Mouse (Mus musculus) forebrain, embryonic 11.5 days (tissue): ENCODE measurements around the gene Gstt1. TPM values are rescaled to one million over a fixed set of nuclear protein-coding genes. Genes with fewer than 3 reads are reported as not detected.

Experiments used
- polyA plus RNA-seq: library from polyadenylated mRNA; unstranded; fragments of >200 nt; fragmentation: Nextera tagmentation; extraction: Ambion mirVana; gene quantifications from 2 replicates; pipeline ENCODE4 v1.2.1, GENCODE M21; 2014

The Gstt1 gene
- polyA plus RNA-seq, 1 experiment from 2014 or later, result 4.6 TPM

Other genes with a start within 250 kb of the Gstt1 start
- gene Lrrc75b, start 238.3 kb downstream of the Gstt1 start, polyA plus RNA-seq, result 2.3 and 3.5 TPM in 2 replicates
- gene Ggt1, start 237.0 kb downstream of the Gstt1 start, polyA plus RNA-seq, result 2.3 and 3.4 TPM in 2 replicates
- gene Ggt5, start 209.2 kb downstream of the Gstt1 start, polyA plus RNA-seq, result 0.67 and 1.0 TPM in 2 replicates
- 2.0 and 2.3 TPM in 2 replicates for gene Susd2, start 154.6 kb downstream of the Gstt1 start, polyA plus RNA-seq
- gene Cabin1, start 34.2 kb downstream of the Gstt1 start, polyA plus RNA-seq, result 41.8 and 49.1 TPM in 2 replicates
- 81.2 and 84.3 TPM in 2 replicates for gene Ddt, start 25.2 kb downstream of the Gstt1 start, polyA plus RNA-seq
- not detected in 2 replicates for gene Gm20441, start 17.6 kb downstream of the Gstt1 start, polyA plus RNA-seq
- 1.2 and 1.6 TPM in 2 replicates for gene Gstt3, start 17.2 kb downstream of the Gstt1 start, polyA plus RNA-seq
- gene Gstt4, start 24.0 kb upstream of the Gstt1 start, polyA plus RNA-seq, result not detected in 2 replicates
- 6.9 and 8.8 TPM in 2 replicates for gene Gstt2, start 38.8 kb upstream of the Gstt1 start, polyA plus RNA-seq
- gene Mif, start 61.7 kb upstream of the Gstt1 start, polyA plus RNA-seq, result 2,277 and 2,481 TPM in 2 replicates
- 2.3 and 3.4 TPM in 2 replicates for gene Derl3, start 94.8 kb upstream of the Gstt1 start, polyA plus RNA-seq
- 295 TPM in 2 replicates for gene Smarcb1, start 123.0 kb upstream of the Gstt1 start, polyA plus RNA-seq
- gene Chchd10, start 134.5 kb upstream of the Gstt1 start, polyA plus RNA-seq, result 6.6 and 7.4 TPM in 2 replicates
- gene Mmp11, start 137.9 kb upstream of the Gstt1 start, polyA plus RNA-seq, result 25.1 and 30.0 TPM in 2 replicates
- 0.39 and 0.52 TPM in 2 replicates for gene Gm867, start 142.1 kb upstream of the Gstt1 start, polyA plus RNA-seq
- gene Vpreb3, start 144.5 kb upstream of the Gstt1 start, polyA plus RNA-seq, result 0.76 and 0.79 TPM in 2 replicates
- gene Gm5134, start 155.9 kb upstream of the Gstt1 start, polyA plus RNA-seq, result not detected in 2 replicates
- gene Zfp280b, start 234.1 kb upstream of the Gstt1 start, polyA plus RNA-seq, result 33.9 and 34.3 TPM in 2 replicates